Mouse (Mus musculus): ENCODE measurements around the gene Utp11. TPM values are rescaled to one million over a fixed set of nuclear protein-coding genes. Genes with fewer than 3 reads are reported as not detected.

Utp11 gene
- total RNA-seq, 2 experiments from 2014 or later = 13.8 to 17.9 TPM

DNA sequence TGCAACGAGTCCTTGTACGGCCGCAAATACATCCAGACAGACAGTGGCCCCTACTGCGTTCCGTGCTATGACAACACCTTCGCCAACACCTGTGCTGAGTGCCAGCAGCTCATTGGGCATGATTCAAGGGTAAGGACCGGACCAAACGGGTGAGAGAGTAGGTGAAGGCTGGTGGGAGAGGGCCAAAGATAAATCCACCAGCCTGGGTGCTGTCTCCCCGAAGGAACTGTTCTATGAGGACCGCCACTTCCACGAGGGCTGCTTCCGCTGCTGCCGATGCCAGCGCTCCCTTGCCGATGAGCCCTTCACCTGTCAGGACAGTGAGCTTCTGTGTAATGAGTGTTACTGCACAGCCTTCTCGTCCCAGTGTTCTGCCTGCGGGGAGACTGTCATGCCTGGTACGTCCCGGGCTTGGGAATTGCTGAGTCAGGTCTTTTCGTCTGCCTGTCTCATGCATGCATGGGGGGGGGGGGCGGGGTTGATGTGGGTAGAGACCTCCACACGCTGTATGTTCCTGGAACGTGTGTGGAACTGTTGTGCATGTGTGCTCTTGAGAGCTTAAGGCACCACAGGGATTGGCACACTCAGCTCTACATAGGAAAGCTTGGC, 12.4 kb upstream of the Utp11 start:
- no peak for DNase-seq (ENCODE audit: low spot score in 2 of 2)
- intact Hi-C loops (cut with DNase I) = no loop called here

DNA sequence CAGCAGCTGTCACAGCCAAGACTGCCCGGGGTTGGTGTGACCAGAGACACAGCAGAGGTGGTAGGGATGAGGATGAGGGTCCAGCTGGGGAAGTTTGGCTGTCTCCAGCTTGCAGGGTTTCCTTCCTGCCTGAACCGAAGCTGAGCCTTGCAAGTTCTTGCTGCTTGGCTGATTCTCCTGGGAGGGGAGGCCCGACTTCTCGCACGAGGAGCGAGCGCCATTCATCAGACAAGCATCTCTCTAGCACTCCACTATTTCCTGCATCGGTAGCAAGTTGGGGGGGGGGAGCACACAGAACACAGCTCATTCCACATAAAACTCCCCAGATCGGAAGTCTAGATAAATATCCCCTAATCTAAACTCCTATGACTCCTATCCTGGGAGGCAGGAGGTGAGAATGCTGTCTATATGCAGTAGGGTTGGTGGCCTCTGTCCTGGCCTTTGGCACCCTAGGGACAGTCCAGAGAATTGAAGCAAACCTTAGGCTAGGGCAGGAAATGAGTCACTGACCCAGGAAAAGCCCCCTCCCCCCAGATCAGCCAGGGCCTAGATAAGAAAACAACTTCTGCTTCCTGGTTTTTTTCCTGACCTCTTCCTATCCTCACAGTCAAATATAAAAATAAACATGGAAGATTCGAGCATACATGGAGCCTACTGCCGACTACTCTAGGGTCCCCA, 11.5 kb upstream of the Utp11 start:
- intact Hi-C loops (cut with DNase I) = no loop called here
- no peak for DNase-seq (ENCODE audit: low spot score in 2 of 2)

DNA sequence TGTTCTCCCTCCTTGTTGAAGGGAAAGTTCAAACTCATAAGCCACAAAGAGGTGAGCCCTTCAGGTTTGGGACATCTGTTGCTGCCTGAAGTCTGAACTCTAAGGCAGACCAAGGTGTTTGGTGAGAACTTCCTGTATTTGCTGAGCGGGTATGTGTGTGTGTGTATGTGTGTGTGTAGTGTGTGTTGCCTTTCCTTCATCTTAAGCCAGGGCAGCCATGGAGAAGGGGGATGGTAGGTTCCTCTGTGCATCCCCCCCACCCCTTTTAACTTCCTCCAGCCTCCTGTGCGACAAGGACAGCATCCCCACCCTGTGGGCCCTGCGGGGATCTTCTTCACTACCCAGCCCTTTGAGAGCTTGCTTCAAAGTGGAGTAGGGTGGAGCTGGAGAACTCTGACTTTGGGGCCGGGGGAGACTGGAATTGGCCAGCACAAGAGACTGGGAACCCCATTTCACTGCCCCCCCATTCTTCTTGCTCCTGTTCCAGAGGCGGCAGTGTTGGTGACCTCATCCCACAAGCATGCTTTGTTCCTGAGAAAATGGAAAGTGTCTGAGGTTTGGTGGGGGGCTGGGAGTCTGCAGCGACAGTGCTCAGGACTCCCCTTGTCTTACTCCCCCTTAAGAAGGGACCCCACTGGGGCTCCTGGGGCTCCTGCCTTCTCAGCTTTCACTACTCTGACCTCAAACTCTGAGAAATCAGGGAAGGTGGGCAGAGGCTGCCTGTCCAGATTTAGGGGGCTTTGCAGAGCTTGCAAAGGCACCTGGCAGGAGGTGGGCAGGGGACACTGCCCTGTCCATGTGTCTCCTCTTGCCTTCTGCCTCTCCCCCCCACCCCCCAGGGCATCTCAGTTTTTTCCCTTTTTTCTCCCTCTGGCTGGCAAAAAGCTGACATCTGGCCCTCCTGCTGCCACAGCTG, 10.7 kb upstream of the Utp11 start:
- intact Hi-C loops (cut with DNase I) = no loop called here
- no peak for DNase-seq (ENCODE audit: low spot score in 2 of 2)

DNA sequence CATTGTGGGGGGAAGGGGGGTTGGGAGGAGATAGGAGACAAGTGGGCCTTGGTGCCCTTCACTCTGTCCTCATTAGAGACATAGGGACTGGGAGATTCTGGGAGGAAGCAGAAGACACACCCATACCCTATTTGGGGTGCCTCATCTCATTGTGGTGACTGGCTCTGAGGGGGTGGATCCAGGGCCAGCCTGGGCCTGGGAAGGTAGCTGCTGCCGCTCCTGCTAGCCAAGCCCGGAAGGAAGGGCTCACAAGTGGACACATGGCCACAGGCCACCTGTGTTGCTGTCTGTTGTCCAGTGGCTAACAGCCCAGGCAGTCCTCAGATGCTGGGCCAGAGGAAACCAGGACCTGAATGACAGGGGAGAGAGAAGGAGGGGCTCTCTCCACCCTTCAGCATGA, 10.0 kb upstream of the Utp11 start:
- no peak for DNase-seq (ENCODE audit: low spot score in 2 of 2)
- intact Hi-C loops (cut with DNase I) = no loop called here

DNA sequence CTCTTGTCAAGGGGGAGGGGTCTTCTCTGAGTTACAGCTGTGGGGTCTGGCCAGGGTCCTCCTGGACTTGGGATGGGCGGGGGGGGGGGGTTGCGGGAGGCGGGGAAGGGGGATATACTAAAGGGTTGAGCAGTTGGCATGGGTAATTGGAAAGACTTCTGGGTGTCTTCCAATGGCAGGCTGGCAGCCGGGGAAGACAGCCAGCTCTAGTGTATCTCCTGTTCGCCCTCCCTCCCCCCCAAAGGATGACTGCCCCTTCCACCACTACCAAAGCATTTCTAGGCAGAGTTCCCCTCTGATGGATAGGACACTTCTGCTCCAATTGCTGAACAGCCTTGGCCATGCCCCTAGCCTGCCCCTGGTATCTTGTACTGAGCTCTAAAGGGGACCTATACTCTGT, 8.5 kb upstream of the Utp11 start:
- intact Hi-C loops (cut with DNase I) = no loop called here

GRCm38 (mm10) chr4:124701052-124701845, 7.8 kb upstream of the Utp11 start:
- intact Hi-C loops (cut with DNase I) = no loop called here
- DNase-seq (ENCODE audit: low spot score in 2 of 2) = no peak

More for the DNA sequence above, 8.5 kb upstream of the Utp11 start:
- no peak for DNase-seq (ENCODE audit: low spot score in 2 of 2)

DNA sequence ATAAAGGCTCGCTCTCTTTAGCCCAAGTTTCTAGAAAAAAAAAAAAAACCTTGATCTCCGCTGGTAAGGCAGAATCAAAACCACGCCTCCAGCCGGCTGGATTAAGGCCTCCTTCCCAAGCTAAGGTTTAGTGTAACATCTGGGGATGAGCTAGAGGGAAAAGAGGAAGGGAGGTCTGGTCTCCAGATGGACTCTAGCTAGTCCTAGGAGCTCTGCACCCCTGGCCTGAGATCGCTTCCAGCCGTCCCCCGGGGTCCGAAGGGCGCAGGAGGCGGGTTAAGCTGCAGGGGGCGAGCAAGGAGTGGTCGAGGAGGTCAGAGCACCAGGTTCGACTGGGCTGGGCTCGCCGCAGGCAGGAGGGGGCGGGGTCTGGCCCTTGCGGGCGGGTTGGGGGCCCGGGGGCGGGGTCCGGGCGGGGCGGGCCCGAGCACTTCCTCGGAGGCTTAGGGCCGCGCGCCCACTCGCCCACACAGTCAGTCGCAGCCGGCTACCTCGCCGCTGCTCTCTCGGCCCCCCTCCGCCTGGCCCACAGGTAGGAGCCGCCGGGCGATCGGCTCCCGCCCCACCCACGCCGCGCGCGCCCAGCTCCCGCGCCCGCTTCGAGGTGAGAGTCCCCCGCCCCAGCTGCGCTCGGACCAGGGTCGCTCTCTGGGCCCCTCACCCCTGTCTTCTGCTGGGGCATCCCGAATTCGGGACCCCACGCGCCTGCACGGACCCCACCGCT, 7.0 kb upstream of the Utp11 start, which contains the start of gene Fhl3:
Gene Fhl3, plus strand, starts transcription at position 454 of the 724 bp plus-strand sequence.
- DNase-seq (ENCODE audit: low spot score in 2 of 2) = no peak
- intact Hi-C loops (cut with DNase I) = no loop called here

GRCm38 (mm10) chr4:124699791-124700190, 6.4 kb upstream of the Utp11 start:
- DNase-seq (ENCODE audit: low spot score in 2 of 2) = no peak

GRCm38 (mm10) chr4:124695786-124696516, 2.6 kb upstream of the Utp11 start:
- DNase-seq (ENCODE audit: low spot score in 2 of 2) = no peak
- intact Hi-C loops (cut with DNase I) = no loop called here

More at GRCm38 (mm10) chr4:124699791-124700190, 6.4 kb upstream of the Utp11 start:
- intact Hi-C loops (cut with DNase I) = no loop called here

- DNase-seq (ENCODE audit: low spot score in 2 of 2) = no peak
- intact Hi-C loops (cut with DNase I) = no loop called here
Observed at GRCm38 (mm10) chr4:124694572-124694971, 1.2 kb upstream of the Utp11 start.

DNA sequence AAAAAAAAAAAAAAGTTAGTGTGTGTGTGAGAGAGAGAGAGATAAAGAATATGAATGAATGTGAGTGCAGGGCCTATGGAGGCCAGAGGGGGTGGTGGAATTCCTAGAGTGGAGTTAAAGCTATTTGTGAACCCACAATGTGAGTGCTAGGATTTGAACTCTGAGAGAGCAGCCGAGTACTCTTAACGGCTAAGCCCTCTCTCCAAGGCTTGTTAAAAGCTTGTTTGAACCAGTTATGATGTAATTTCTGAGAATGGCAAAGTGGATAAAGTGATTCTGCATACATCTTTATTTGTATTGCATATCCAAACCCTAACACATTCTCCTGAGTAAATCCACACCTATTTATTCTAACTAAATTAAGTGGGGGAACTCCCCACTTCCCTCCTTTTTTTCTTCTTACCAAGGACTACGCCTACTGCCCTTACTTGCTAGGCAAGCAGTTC, 961 bp downstream of the Utp11 start:
- intact Hi-C loops (cut with DNase I) = no loop called here
- no peak for DNase-seq (ENCODE audit: low spot score in 2 of 2)

DNA sequence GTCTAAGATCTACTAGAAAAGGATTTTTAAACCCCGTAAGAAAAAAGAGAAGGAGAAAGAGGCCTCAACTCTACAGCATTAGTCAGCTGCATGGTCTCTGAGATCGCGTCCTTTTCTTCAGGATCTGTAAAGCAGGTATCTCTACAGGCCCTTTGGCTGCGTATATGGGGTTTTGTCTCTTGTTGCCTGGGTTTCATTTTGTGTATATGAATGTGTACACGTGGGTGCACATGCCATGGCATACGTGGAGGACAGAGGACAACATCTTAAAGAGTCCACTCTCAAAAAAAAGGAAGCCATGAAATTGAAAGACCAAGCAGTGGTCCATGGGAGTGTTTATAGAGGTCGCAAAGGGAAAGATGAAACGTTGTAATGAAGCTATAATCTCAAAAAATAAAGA, 1.9 kb downstream of the Utp11 start:
- no peak for DNase-seq (ENCODE audit: low spot score in 2 of 2)
- intact Hi-C loops (cut with DNase I) = no loop called here

- intact Hi-C loops (cut with DNase I) = no loop called here
Observed at GRCm38 (mm10) chr4:124685897-124686402, 7.5 kb downstream of the Utp11 start.

GRCm38 (mm10) chr4:124685453-124685852, 7.9 kb downstream of the Utp11 start:
- DNase-seq (ENCODE audit: low spot score in 2 of 2) = no peak
- intact Hi-C loops (cut with DNase I) = no loop called here

More at GRCm38 (mm10) chr4:124685897-124686402, 7.5 kb downstream of the Utp11 start:
- no peak for DNase-seq (ENCODE audit: low spot score in 2 of 2)

- DNase-seq (ENCODE audit: low spot score in 2 of 2) = no peak
Observed at GRCm38 (mm10) chr4:124685004-124685403, 8.4 kb downstream of the Utp11 start.

DNA sequence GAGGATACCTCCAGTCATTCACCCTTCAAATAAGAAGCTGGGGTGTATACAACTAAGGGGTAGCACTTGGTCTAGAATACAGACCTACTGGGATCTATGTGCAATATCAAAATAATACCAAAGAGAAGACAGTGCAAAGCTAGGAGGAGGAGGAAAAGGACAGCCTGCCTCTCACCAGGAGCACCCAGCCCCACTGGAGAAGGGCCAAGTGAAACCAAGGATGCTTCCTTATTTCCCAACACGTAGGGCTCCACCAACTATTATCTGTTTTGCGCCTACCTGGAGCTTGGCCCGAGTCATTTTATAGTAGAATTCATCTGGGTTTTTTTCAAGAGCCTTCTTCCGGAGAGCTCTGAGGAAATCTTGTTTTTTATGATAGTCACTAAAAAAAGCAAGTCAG, 9.9 kb downstream of the Utp11 start:
- DNase-seq (ENCODE audit: low spot score in 2 of 2) = no peak
- intact Hi-C loops (cut with DNase I) = no loop called here

More at GRCm38 (mm10) chr4:124685004-124685403, 8.4 kb downstream of the Utp11 start:
- intact Hi-C loops (cut with DNase I) = no loop called here

DNA sequence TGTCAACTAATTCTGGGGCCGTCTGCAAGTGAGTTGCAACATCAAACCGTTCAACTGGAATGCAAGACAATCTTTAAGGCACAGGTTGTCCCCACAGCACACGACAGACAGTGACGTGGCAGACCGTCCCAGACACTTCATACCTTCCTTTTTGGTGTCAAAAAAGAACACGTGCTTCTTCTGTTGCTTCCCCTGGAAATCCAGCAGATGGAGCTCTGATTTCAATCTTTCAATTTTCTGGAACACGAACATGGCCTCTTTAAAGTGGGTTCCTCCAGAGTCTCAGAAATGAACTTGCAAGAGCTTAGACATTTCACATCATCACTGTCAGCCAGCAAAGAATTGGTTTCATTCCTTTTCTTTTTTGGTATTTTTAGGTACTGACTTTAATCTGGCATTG, 11.1 kb downstream of the Utp11 start:
- intact Hi-C loops (cut with DNase I) = no loop called here
- DNase-seq (ENCODE audit: low spot score in 2 of 2) = no peak

- intact Hi-C loops (cut with DNase I) = loop anchor here (1.0 to 5.0 kb wide), 2 partner anchors 534 to 739 kb away; no protein-coding TSS in a partner anchor
- no peak for DNase-seq (ENCODE audit: low spot score in 2 of 2)
Observed at GRCm38 (mm10) chr4:124675958-124676357, 17.4 kb downstream of the Utp11 start.
